In genomic region chr1:191806740-191807139, GRCm38 (mm10) we compare ENCODE assay signal across 21 mouse cellular contexts. TPM values are rescaled to one million over a fixed set of nuclear protein-coding genes. Genes with fewer than 3 reads are reported as not detected.
DNase-seq lines count a peak whose midpoint lies in the region; ATAC-seq and TF ChIP-seq lines count a peak whose summit lies in the region.
"Had no signal": no experiment of that assay in that cellular context is flagged by ENCODE, and none has a peak within 500 bp of the region (broad histone marks: within the 10 kb centered on the region; RNA-seq: fewer than 3 reads in every experiment).

No protein-coding gene starts in this region.

- ATAC-seq in intestine, postnatal 0 days = no peak
- no peak for ATAC-seq in intestine, embryonic 16.5 days
- ATAC-seq: forebrain, embryonic 16.5 days had no signal

- peak; percentile 39 for DNase-seq in thymus, postnatal 4 days
- no peak for DNase-seq in thymus, postnatal 14 days
- peak; percentile 84 for DNase-seq in ZHBTc4 (ENCODE audit: low read depth, low spot score)
- no peak for DNase-seq in kidney, postnatal 25 days
- no peak for DNase-seq in adrenal gland, postnatal 25 days
- DNase-seq: adrenal gland, postnatal 36 days; cerebellum, postnatal 25 days; gastrocnemius, postnatal 14 days; heart, postnatal 36 days; layer of hippocampus, adult 9-11 months; lung, postnatal 14 days; right cerebral cortex, postnatal 14 days had no signal

- no peaks in the 10 kb centered on the region for H3K36me3 ChIP-seq in intestine, postnatal 0 days (ENCODE audit: control insufficient read depth, insufficient read depth)
- H3K36me3 ChIP-seq in intestine, embryonic 16.5 days (ENCODE audit: control insufficient read depth, insufficient read depth, low read length) = no peaks in the 10 kb centered on the region
- H3K36me3 ChIP-seq: embryonic facial prominence, embryonic 10.5 days; heart, embryonic 10.5 days; kidney, embryonic 15.5 days had no signal

- TF ChIP-seq CTCF in intestine, postnatal 0 days (IDR thresholded peaks at IDR 0.05; ENCODE audit: low read depth) = peak; percentile 25; the same call in 1 of the 2 replicates

- H3K4me2 ChIP-seq in intestine, postnatal 0 days (replicated peaks; ENCODE audit: low read depth) = no peak overlapping the region
- no peak overlapping the region for H3K4me2 ChIP-seq in intestine, embryonic 16.5 days (ENCODE audit: low read depth, low read length)
- H3K4me2 ChIP-seq: kidney, embryonic 15.5 days; liver, embryonic 11.5 days; midbrain, embryonic 11.5 days had no signal

- 98% methylated on average over 4 of the region's 4 CpGs for WGBS in intestine, postnatal 0 days
- WGBS in intestine, embryonic 16.5 days = 94% methylated on average over 4 of the region's 4 CpGs

- no peak overlapping the region for H3K27ac ChIP-seq in intestine, postnatal 0 days (ENCODE audit: low read depth, low read length)
- no peak overlapping the region for H3K27ac ChIP-seq in intestine, embryonic 16.5 days (ENCODE audit: low read length)
- H3K27ac ChIP-seq: embryonic facial prominence, embryonic 10.5 days; heart, embryonic 10.5 days; kidney, embryonic 15.5 days had no signal

- no peak overlapping the region for H3K9ac ChIP-seq in intestine, postnatal 0 days (ENCODE audit: low read depth, low read length)
- no peak overlapping the region for H3K9ac ChIP-seq in intestine, embryonic 16.5 days (ENCODE audit: low read depth, low read length)
- H3K9ac ChIP-seq: kidney, embryonic 15.5 days had no signal

- H3K4me3 ChIP-seq in intestine, postnatal 0 days (ENCODE audit: low read depth, low read length) = no peak overlapping the region
- H3K4me3 ChIP-seq in intestine, embryonic 16.5 days (ENCODE audit: low read length) = no peak overlapping the region
- H3K4me3 ChIP-seq: embryonic facial prominence, embryonic 10.5 days; erythroblast, embryonic 14.5 days; heart, embryonic 10.5 days; kidney, embryonic 15.5 days had no signal

- H3K4me1 ChIP-seq in intestine, postnatal 0 days (replicated peaks; ENCODE audit: control insufficient read depth, insufficient read depth, low read length) = 0 out of 2 replicates have a peak, but pooled peaks cover 4% of the 10 kb centered on the region
- H3K4me1 ChIP-seq in intestine, embryonic 16.5 days (ENCODE audit: control insufficient read depth, insufficient read depth, low read length) = peaks cover 10% of the 10 kb centered on the region

- no peaks in the 10 kb centered on the region for H3K9me3 ChIP-seq in intestine, postnatal 0 days (ENCODE audit: control insufficient read depth)
- no peaks in the 10 kb centered on the region for H3K9me3 ChIP-seq in intestine, embryonic 16.5 days (ENCODE audit: control insufficient read depth, low read length)
- H3K9me3 ChIP-seq: heart, embryonic 10.5 days had no signal

- H3K27me3 ChIP-seq in intestine, postnatal 0 days (replicated peaks; ENCODE audit: control insufficient read depth, insufficient read depth, low read length) = no peaks in the 10 kb centered on the region
- no peaks in the 10 kb centered on the region for H3K27me3 ChIP-seq in intestine, embryonic 16.5 days (replicated peaks; ENCODE audit: control insufficient read depth, insufficient read depth, low read length)
- H3K27me3 ChIP-seq: kidney, embryonic 15.5 days had no signal

RNA-seq across cellular contexts. Expression of gene Nek2, which starts 14.5 kb away (rescaled TPM):
- polyA plus RNA-seq in intestine, postnatal 0 days (2015; fragmentation: Nextera tagmentation; extraction: Ambion mirVana) = 10.7 and 11.9 TPM in 2 replicates
- 43.1 and 44.1 TPM in 2 replicates for polyA plus RNA-seq in intestine, embryonic 16.5 days (2015; fragmentation: Nextera tagmentation; extraction: Ambion mirVana)
- total RNA-seq in adrenal gland, postnatal 25 days (2021) = 6.7 and 6.8 TPM in 2 replicates

Comparison
In these comparisons a context has a peak if more than half of its experiments do, and no peak if none do; other contexts are left out.
1. DNase-seq: peak in thymus, postnatal 4 days (single experiment) and ZHBTc4 (single experiment); none in thymus, postnatal 14 days (single experiment), kidney, postnatal 25 days (0 of 2) and adrenal gland, postnatal 25 days (single experiment).